Mouse (Mus musculus): Measurements from ENCODE around the gene Ttll1. TPM values are rescaled to one million over a fixed set of nuclear protein-coding genes. Genes with fewer than 3 reads are reported as not detected.

Ttll1 gene
- total RNA-seq, 1 experiment, result 7.2 TPM

GRCm38 (mm10) chr15:83460891-83461290 is 49.8 kb downstream of the Ttll1 start:
- Histone ChIP-seq H3K9me3 (ENCODE audit: control insufficient read depth, insufficient read depth, low read depth, low read length) (no peaks in the 10 kb centered on the region), H3K27ac (ENCODE audit: insufficient read depth, low read depth, low read length, poor library complexity, severe bottlenecking) (no peak overlapping the region), H3K4me3 (ENCODE audit: insufficient read depth in 1 of 2, low read depth in 1 of 2, low read length in 2 of 2, poor library complexity in 1 of 2, severe bottlenecking in 1 of 2) (no peak overlapping the region), H3K9ac (ENCODE audit: insufficient read depth, low read depth, low read length, poor library complexity, severe bottlenecking) (no peak overlapping the region), H3K4me1 (ENCODE audit: control insufficient read depth in 2 of 2, insufficient read depth in 2 of 2, low read length in 2 of 2, poor library complexity in 1 of 2) (peaks cover 3 to 5% of the 10 kb centered on the region in 2 experiments; a peak in 1 of 4 replicates), H3K36me3 (ENCODE audit: control insufficient read depth, insufficient read depth, low read length, poor library complexity, severe bottlenecking) (no peaks in the 10 kb centered on the region; the same call in 1 of the 2 replicates)
- TF ChIP-seq CHD2 (IDR thresholded peaks at IDR 0.05; ENCODE audit: low read depth, low read length), result no peak
- no peak for DNase-seq (ENCODE audit: low read depth, low spot score)
- in situ Hi-C loops (cut with MboI; ENCODE audit: low sequenced_read_pairs in 2 of 2, unreplicated experiment in 2 of 2), result no loop called here

- H3K4me1 ChIP-seq (ENCODE audit: control insufficient read depth in 2 of 2, insufficient read depth in 2 of 2, low read length in 2 of 2, poor library complexity in 1 of 2), result peaks cover 6 to 10% of the 10 kb centered on the region in 2 experiments; a peak in 2 of 4 replicates
- TF ChIP-seq ZC3H11A (IDR thresholded peaks at IDR 0.05; ENCODE audit: borderline replicate concordance, low read depth, low read length), result no peak
- no peak for TF ChIP-seq CHD2 (IDR thresholded peaks at IDR 0.05; ENCODE audit: low read depth, low read length)
- TF ChIP-seq HCFC1 (IDR thresholded peaks at IDR 0.05; ENCODE audit: borderline replicate concordance, insufficient read depth, low read length), result no peak
- no peak for TF ChIP-seq ZNF384 (IDR thresholded peaks at IDR 0.05; ENCODE audit: low read depth, low read length)
- H3K9me3 ChIP-seq (ENCODE audit: control insufficient read depth, insufficient read depth, low read depth, low read length), result no peaks in the 10 kb centered on the region
- in situ Hi-C loops (cut with MboI; ENCODE audit: low sequenced_read_pairs in 2 of 2, unreplicated experiment in 2 of 2), result no loop called here
- DNase-seq (ENCODE audit: low read depth, low spot score), result no peak
- no peak overlapping the region for H3K27ac ChIP-seq (ENCODE audit: insufficient read depth, low read depth, low read length, poor library complexity, severe bottlenecking)
- no peak overlapping the region for H3K4me3 ChIP-seq (ENCODE audit: insufficient read depth in 1 of 2, low read depth in 1 of 2, low read length in 2 of 2, poor library complexity in 1 of 2, severe bottlenecking in 1 of 2)
- H3K9ac ChIP-seq (ENCODE audit: insufficient read depth, low read depth, low read length, poor library complexity, severe bottlenecking), result no peak overlapping the region
- no peaks in the 10 kb centered on the region; the same call in 1 of the 2 replicates for H3K36me3 ChIP-seq (ENCODE audit: control insufficient read depth, insufficient read depth, low read length, poor library complexity, severe bottlenecking)
Measured at GRCm38 (mm10) chr15:83457541-83457940, 53.2 kb downstream of the Ttll1 start.

DNA sequence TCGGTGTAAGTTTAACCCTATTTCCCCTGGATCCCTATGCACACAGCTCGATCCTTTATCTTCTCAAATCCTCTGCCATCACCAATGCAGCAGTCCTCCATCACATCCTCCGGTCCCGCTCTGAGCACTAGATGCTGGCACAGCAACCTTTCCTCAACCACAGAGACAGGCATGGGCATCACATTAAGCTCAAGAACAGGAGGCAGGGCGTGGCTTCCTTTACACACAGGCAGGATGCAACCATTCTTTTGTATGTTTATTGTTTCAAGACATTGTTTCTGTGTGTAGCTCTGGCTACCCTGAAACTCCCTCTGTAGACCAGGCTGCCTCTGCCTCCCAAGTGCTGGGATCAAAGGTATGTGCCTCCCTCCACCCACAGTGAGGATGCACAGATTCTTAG is 55.1 kb downstream of the Ttll1 start:
- Histone ChIP-seq H3K4me3 (ENCODE audit: insufficient read depth in 1 of 2, low read depth in 1 of 2, low read length in 2 of 2, poor library complexity in 1 of 2, severe bottlenecking in 1 of 2) (no peak overlapping the region), H3K9me3 (ENCODE audit: control insufficient read depth, insufficient read depth, low read depth, low read length) (no peaks in the 10 kb centered on the region), H3K9ac (ENCODE audit: insufficient read depth, low read depth, low read length, poor library complexity, severe bottlenecking) (no peak overlapping the region), H3K36me3 (ENCODE audit: control insufficient read depth, insufficient read depth, low read length, poor library complexity, severe bottlenecking) (no peaks in the 10 kb centered on the region), H3K27ac (ENCODE audit: insufficient read depth, low read depth, low read length, poor library complexity, severe bottlenecking) (no peak overlapping the region), H3K4me1 (ENCODE audit: control insufficient read depth in 2 of 2, insufficient read depth in 2 of 2, low read length in 2 of 2, poor library complexity in 1 of 2) (peaks cover 6 to 17% of the 10 kb centered on the region in 2 experiments; a peak in 3 of 4 replicates)
- DNase-seq (ENCODE audit: low read depth, low spot score), result no peak
- in situ Hi-C loops (cut with MboI; ENCODE audit: low sequenced_read_pairs in 2 of 2, unreplicated experiment in 2 of 2), result no loop called here
- TF ChIP-seq CHD2 (IDR thresholded peaks at IDR 0.05; ENCODE audit: low read depth, low read length) (no peak), ZNF384 (IDR thresholded peaks at IDR 0.05; ENCODE audit: low read depth, low read length) (no peak), HCFC1 (IDR thresholded peaks at IDR 0.05; ENCODE audit: borderline replicate concordance, insufficient read depth, low read length) (no peak), MAFK (IDR thresholded peaks at IDR 0.05; ENCODE audit: insufficient read depth, low read depth, low read length) (no peak)

GRCm38 (mm10) chr15:83455034-83455433 is 55.7 kb downstream of the Ttll1 start:
- TF ChIP-seq ZC3H11A (IDR thresholded peaks at IDR 0.05; ENCODE audit: borderline replicate concordance, low read depth, low read length) (no peak), CHD2 (IDR thresholded peaks at IDR 0.05; ENCODE audit: low read depth, low read length) (no peak), HCFC1 (IDR thresholded peaks at IDR 0.05; ENCODE audit: borderline replicate concordance, insufficient read depth, low read length) (no peak), ZNF384 (IDR thresholded peaks at IDR 0.05; ENCODE audit: low read depth, low read length) (no peak), MAFK (IDR thresholded peaks at IDR 0.05; ENCODE audit: insufficient read depth, low read depth, low read length) (no peak)
- no peak overlapping the region for H3K4me3 ChIP-seq (ENCODE audit: insufficient read depth in 1 of 2, low read depth in 1 of 2, low read length in 2 of 2, poor library complexity in 1 of 2, severe bottlenecking in 1 of 2)
- peaks cover 6 to 17% of the 10 kb centered on the region in 2 experiments; a peak in 3 of 4 replicates for H3K4me1 ChIP-seq (ENCODE audit: control insufficient read depth in 2 of 2, insufficient read depth in 2 of 2, low read length in 2 of 2, poor library complexity in 1 of 2)
- no peaks in the 10 kb centered on the region for H3K9me3 ChIP-seq (ENCODE audit: control insufficient read depth, insufficient read depth, low read depth, low read length)
- in situ Hi-C loops (cut with MboI; ENCODE audit: low sequenced_read_pairs in 2 of 2, unreplicated experiment in 2 of 2), result no loop called here
- H3K36me3 ChIP-seq (ENCODE audit: control insufficient read depth, insufficient read depth, low read length, poor library complexity, severe bottlenecking), result no peaks in the 10 kb centered on the region
- no peak overlapping the region for H3K9ac ChIP-seq (ENCODE audit: insufficient read depth, low read depth, low read length, poor library complexity, severe bottlenecking)
- no peak overlapping the region for H3K27ac ChIP-seq (ENCODE audit: insufficient read depth, low read depth, low read length, poor library complexity, severe bottlenecking)
- no peak for DNase-seq (ENCODE audit: low read depth, low spot score)

- peaks cover 6 to 17% of the 10 kb centered on the region in 2 experiments; a peak in 3 of 4 replicates for H3K4me1 ChIP-seq (ENCODE audit: control insufficient read depth in 2 of 2, insufficient read depth in 2 of 2, low read length in 2 of 2, poor library complexity in 1 of 2)
- no peak for DNase-seq (ENCODE audit: low read depth, low spot score)
- no peaks in the 10 kb centered on the region for H3K36me3 ChIP-seq (ENCODE audit: control insufficient read depth, insufficient read depth, low read length, poor library complexity, severe bottlenecking)
- in situ Hi-C loops (cut with MboI; ENCODE audit: low sequenced_read_pairs in 2 of 2, unreplicated experiment in 2 of 2), result no loop called here
- H3K27ac ChIP-seq (ENCODE audit: insufficient read depth, low read depth, low read length, poor library complexity, severe bottlenecking), result no peak overlapping the region
- TF ChIP-seq ZC3H11A (IDR thresholded peaks at IDR 0.05; ENCODE audit: borderline replicate concordance, low read depth, low read length), result no peak
- TF ChIP-seq ZNF384 (IDR thresholded peaks at IDR 0.05; ENCODE audit: low read depth, low read length), result no peak
- TF ChIP-seq HCFC1 (IDR thresholded peaks at IDR 0.05; ENCODE audit: borderline replicate concordance, insufficient read depth, low read length), result no peak
- TF ChIP-seq MAFK (IDR thresholded peaks at IDR 0.05; ENCODE audit: insufficient read depth, low read depth, low read length), result no peak
- TF ChIP-seq CHD2 (IDR thresholded peaks at IDR 0.05; ENCODE audit: low read depth, low read length), result no peak
- H3K4me3 ChIP-seq (ENCODE audit: insufficient read depth in 1 of 2, low read depth in 1 of 2, low read length in 2 of 2, poor library complexity in 1 of 2, severe bottlenecking in 1 of 2), result no peak overlapping the region
- H3K9ac ChIP-seq (ENCODE audit: insufficient read depth, low read depth, low read length, poor library complexity, severe bottlenecking), result no peak overlapping the region
- no peaks in the 10 kb centered on the region for H3K9me3 ChIP-seq (ENCODE audit: control insufficient read depth, insufficient read depth, low read depth, low read length)
Measured at GRCm38 (mm10) chr15:83454419-83454818, 56.3 kb downstream of the Ttll1 start.

Measured in ES-E14 (cell line).